Mouse (Mus musculus) neural tube, embryonic 11.5 days (tissue): ENCODE data around the gene Gzmm. TPM values are rescaled to one million over a fixed set of nuclear protein-coding genes. Genes with fewer than 3 reads are reported as not detected.
"Not testable (repeated sequence)": the region's sequence is repeated elsewhere in the genome, so short reads cannot be mapped to it uniquely, and the experiment has no call there.

Experiments
- ATAC-seq: fragments of 200-750 bp; cut with Nextera tagmentation; 2 replicates; pipeline ENCODE4 v1.8.0; 2017; ENCODE audit warnings: moderate number of reproducible peaks, mild to moderate bottlenecking, moderate TSS enrichment, moderate library complexity; ENCODE audit not compliant: insufficient read depth, low FRiP score, low TSS enrichment
- DNase-seq: peaks from one replicate; pipeline ENCODE4 v3.0.0-alpha.2; 2015; ENCODE audit warnings: low spot score
- H3K27ac ChIP-seq: fragments of 300-500 bp; sonication (generic); 2 replicates; pipeline ENCODE4 v1.5.1; 2014; ENCODE audit warnings: low read depth, mild to moderate bottlenecking, low read length
- H3K27me3 ChIP-seq: fragments of 300-500 bp; sonication (generic); 2 replicates; pipeline ENCODE4 v1.6.1; 2014; ENCODE audit warnings: mild to moderate bottlenecking, low read length, mixed read lengths; ENCODE audit not compliant: control insufficient read depth, insufficient read depth
- H3K36me3 ChIP-seq: fragments of 300-500 bp; sonication (generic); 2 replicates; pipeline ENCODE4 v1.6.1; 2014; ENCODE audit warnings: mild to moderate bottlenecking, low read length, moderate library complexity, mixed read lengths; ENCODE audit not compliant: control insufficient read depth, insufficient read depth
- H3K4me1 ChIP-seq: fragments of 300-500 bp; sonication (generic); 2 replicates; pipeline ENCODE4 v1.6.1; 2014; ENCODE audit warnings: low read length, mixed read lengths; ENCODE audit not compliant: control insufficient read depth, insufficient read depth
- H3K4me2 ChIP-seq: fragments of 300-500 bp; sonication (generic); 2 replicates; pipeline ENCODE4 v1.6.1; 2014; ENCODE audit warnings: low read depth, mild to moderate bottlenecking, moderate library complexity
- H3K4me3 ChIP-seq: fragments of 300-500 bp; sonication (generic); 2 replicates; pipeline ENCODE4 v1.5.1; 2014; ENCODE audit warnings: low read depth, low read length
- H3K9ac ChIP-seq: fragments of 300-500 bp; sonication (generic); 2 replicates; pipeline ENCODE4 v1.6.1; 2014; ENCODE audit warnings: mild to moderate bottlenecking, low read length
- H3K9me3 ChIP-seq: fragments of 300-500 bp; sonication (generic); 2 replicates; pipeline ENCODE4 v1.6.1; 2016; ENCODE audit warnings: low read length; ENCODE audit not compliant: control insufficient read depth
- WGBS: fragments of 180-500 bp; shearing (Covaris S2); extraction: QIAGEN DNeasy Blood & Tissue Kit; methylation state at CpG from one replicate; pipeline ENCODE4 v1.1.7; 2014; 5-methylcytosine and 5-hydroxymethylcytosine counted together
- polyA plus RNA-seq: library from polyadenylated mRNA; unstranded; fragments of >200 nt; fragmentation: Nextera tagmentation; extraction: Ambion mirVana; gene quantifications from 2 replicates; pipeline ENCODE4 v1.2.1, GENCODE M21; 2014

Gene Gzmm
- polyA plus RNA-seq, 1 experiment from 2014 or later, result 0.57 TPM

DNA sequence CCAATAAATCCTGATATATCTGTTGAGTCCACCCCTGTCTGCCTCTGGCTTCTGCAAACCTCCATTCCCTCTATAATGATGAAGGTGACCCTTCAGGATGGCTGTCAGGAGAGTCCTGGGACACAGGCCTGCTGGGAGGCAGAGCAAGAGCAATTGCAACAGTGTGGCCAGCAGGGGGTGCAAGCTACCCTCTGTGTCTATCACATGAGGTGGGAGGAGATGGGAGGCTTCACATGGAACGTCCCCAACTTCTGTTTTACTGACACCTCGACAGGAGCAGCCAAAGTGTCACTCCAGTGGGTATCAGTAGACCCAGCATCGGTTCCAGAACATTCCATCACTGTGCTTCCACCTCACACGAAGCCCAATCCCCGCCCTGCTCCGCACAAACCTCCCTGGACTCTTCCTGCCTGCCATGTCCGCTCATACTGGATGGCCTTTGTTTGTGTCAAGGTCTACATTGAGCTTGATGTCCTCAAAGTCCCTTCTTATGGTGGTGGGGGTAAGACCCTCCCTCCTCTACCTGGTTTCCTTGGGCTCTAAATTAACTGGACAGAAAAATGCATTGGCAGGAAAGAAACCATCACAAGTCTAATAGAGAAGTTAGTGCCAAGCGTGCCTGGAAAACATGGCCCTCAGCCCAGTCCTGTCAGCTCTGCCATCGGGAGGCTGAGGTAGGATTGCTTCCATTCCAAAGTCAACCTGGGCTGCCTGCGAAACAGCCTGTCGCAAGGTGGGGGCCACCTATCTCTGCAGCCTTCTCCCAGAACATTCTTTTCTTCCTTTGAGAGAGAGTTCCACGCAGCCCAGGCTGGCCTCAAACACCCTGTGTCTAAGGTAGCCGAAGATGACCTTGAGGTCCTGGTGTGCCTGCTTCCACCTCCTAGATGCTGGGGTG, 6.7 kb downstream of the Gzmm start:
- Histone ChIP-seq H3K4me2 (no peak overlapping the region), H3K27ac (no peak overlapping the region), H3K36me3 (no peaks in the 10 kb centered on the region), H3K4me1 (no peaks in the 10 kb centered on the region), H3K27me3 (no peaks in the 10 kb centered on the region), H3K4me3 (no peak overlapping the region), H3K9ac (no peak overlapping the region), H3K9me3 (no peaks in the 10 kb centered on the region)
- ATAC-seq (no peak), DNase-seq (peak; percentile 72)
- WGBS, result 67% methylated on average over 13 of the region's 13 CpGs

GRCm38 (mm10) chr10:79696129-79696651, 7.4 kb downstream of the Gzmm start:
- H3K36me3 ChIP-seq, result no peaks in the 10 kb centered on the region
- WGBS, result 58% methylated on average over 9 of the region's 9 CpGs
- DNase-seq (no peak), ATAC-seq (no peak)
- no peaks in the 10 kb centered on the region for H3K27me3 ChIP-seq
- H3K4me2 ChIP-seq, result no peak overlapping the region
- H3K9me3 ChIP-seq, result no peaks in the 10 kb centered on the region
- no peak overlapping the region for H3K4me3 ChIP-seq
- H3K4me1 ChIP-seq, result no peaks in the 10 kb centered on the region
- H3K27ac ChIP-seq, result no peak overlapping the region
- no peak overlapping the region for H3K9ac ChIP-seq

- no peak overlapping the region for H3K9ac ChIP-seq
- H3K27me3 ChIP-seq, result no peaks in the 10 kb centered on the region
- DNase-seq (no peak), ATAC-seq (no peak)
- H3K27ac ChIP-seq, result no peak overlapping the region
- WGBS, result 83% methylated on average over 6 of the region's 6 CpGs
- no peaks in the 10 kb centered on the region for H3K36me3 ChIP-seq
- H3K4me3 ChIP-seq, result no peak overlapping the region
- H3K4me2 ChIP-seq, result no peak overlapping the region
- H3K9me3 ChIP-seq, result no peaks in the 10 kb centered on the region
- no peaks in the 10 kb centered on the region for H3K4me1 ChIP-seq
Measured at GRCm38 (mm10) chr10:79697916-79698315, 9.1 kb downstream of the Gzmm start.

- 92% methylated on average over 6 of the region's 6 CpGs for WGBS
- Histone ChIP-seq H3K4me3 (no peak overlapping the region), H3K36me3 (no peaks in the 10 kb centered on the region), H3K4me2 (no peak overlapping the region), H3K4me1 (no peaks in the 10 kb centered on the region), H3K27ac (no peak overlapping the region), H3K27me3 (no peaks in the 10 kb centered on the region), H3K9ac (no peak overlapping the region), H3K9me3 (no peaks in the 10 kb centered on the region)
- ATAC-seq (no peak), DNase-seq (no peak)
Measured at GRCm38 (mm10) chr10:79698459-79698858, 9.6 kb downstream of the Gzmm start.

DNA sequence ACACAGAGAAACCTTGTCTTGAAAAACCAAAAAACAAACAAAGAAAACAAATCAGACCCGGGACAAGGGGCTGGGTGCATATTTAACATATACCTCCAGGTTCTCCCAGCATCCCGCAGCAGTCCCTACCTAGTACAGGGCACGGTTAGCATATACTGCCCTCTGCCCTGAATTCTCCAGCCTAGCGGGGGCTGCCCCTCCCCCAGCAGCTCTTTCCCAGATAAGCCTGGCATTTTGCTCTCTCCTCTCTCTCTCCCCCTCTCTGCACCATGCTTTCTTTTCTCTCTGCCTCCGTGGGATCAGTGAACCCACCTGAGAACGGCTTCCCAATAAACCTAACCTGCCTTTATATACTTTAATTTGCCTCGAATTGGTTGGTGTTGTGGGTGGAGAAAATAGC, 11.9 kb downstream of the Gzmm start:
- ATAC-seq (no peak), DNase-seq (no peak)
- WGBS, result 63% methylated on average over 7 of the region's 7 CpGs
- H3K4me2 ChIP-seq, result no peak overlapping the region
- no peaks in the 10 kb centered on the region for H3K27me3 ChIP-seq
- H3K9ac ChIP-seq, result no peak overlapping the region
- H3K4me1 ChIP-seq, result peaks cover 8% of the 10 kb centered on the region
- no peaks in the 10 kb centered on the region for H3K36me3 ChIP-seq
- no peak overlapping the region for H3K27ac ChIP-seq
- H3K9me3 ChIP-seq, result no peaks in the 10 kb centered on the region
- H3K4me3 ChIP-seq, result no peak overlapping the region

DNA sequence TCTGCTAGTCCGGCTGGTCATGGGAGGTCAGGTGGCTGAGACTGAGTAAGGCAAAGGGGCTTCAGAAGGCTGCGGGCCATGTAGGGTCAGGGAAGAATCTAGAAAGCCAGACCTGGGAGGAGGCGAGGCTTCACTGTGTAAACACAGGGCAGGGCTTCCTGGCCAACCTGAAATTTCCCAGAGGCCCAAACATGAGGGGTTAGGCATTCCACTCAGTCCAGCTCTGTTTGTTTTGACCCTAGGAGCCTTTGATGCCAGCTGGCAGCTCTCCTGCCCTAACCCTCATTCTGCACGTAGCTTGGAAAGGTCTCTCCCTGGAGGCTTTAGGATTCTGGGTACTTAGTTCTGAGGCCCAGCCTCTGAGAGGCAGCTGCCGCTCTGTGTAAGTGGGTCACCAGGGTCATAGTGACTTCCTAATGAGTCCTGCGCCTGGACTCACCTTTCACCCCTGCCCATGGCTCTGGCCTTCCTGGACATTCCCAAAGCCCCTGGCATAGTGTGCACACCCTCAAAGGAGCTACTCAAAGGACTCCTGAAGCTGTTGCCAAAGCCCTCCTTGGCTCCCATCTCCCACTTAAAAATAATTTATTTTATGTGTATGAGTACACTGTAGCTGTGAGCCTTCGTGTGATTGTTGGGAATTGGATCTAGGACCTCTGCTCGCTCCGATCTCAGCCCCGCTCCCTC, 12.8 kb downstream of the Gzmm start:
- no peak overlapping the region for H3K4me3 ChIP-seq
- H3K4me1 ChIP-seq, result peaks cover 15% of the 10 kb centered on the region
- no peaks in the 10 kb centered on the region for H3K27me3 ChIP-seq
- WGBS, result 62% methylated on average over 10 of the region's 10 CpGs
- no peak overlapping the region for H3K4me2 ChIP-seq
- no peak overlapping the region for H3K9ac ChIP-seq
- H3K9me3 ChIP-seq, result no peaks in the 10 kb centered on the region
- H3K27ac ChIP-seq, result no peak overlapping the region
- no peaks in the 10 kb centered on the region for H3K36me3 ChIP-seq
- DNase-seq (no peak), ATAC-seq (no peak)

GRCm38 (mm10) chr10:79702970-79703369, 14.2 kb downstream of the Gzmm start:
- H3K9ac ChIP-seq, H3K9me3 ChIP-seq, H3K36me3 ChIP-seq, ATAC-seq, DNase-seq, H3K4me2 ChIP-seq, H3K27me3 ChIP-seq, H3K27ac ChIP-seq, H3K4me3 ChIP-seq: not testable (repeated sequence)
- 89% methylated on average over 3 of the region's 4 CpGs for WGBS
- H3K4me1 ChIP-seq, result peaks cover 15% of the 10 kb centered on the region

DNA sequence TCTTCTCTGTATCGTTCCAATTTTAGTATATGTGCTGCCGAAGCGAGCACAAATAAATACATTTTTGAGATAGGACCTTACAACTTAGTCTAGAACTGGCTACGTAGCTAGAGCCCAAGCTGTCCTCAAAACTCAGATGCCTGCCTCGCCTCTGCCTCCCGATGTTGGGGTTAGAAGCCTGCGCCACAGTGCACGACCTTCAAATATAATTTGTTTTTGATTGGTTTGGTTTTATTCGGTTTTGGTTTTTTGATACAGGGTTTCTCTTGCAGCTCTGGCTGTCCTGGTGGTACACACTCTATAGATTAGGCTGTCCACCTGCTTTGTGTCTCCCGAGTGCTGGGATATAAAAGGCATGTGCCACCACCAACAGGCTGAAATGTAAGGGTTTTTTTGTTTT, 14.7 kb downstream of the Gzmm start:
- Histone ChIP-seq H3K27ac (no peak overlapping the region), H3K4me1 (peaks cover 15% of the 10 kb centered on the region), H3K9ac (no peak overlapping the region), H3K4me2 (peak overlapping the region; percentile 43), H3K4me3 (peak overlapping the region; percentile 88), H3K36me3 (no peaks in the 10 kb centered on the region; the same call in 1 of the 2 replicates), H3K27me3 (no peaks in the 10 kb centered on the region), H3K9me3 (no peaks in the 10 kb centered on the region)
- 78% methylated on average over 10 of the region's 10 CpGs for WGBS
- no peak for ATAC-seq
- no peak for DNase-seq
